Mouse (Mus musculus): Measurements from ENCODE around the gene Smo. TPM values are rescaled to one million over a fixed set of nuclear protein-coding genes. Genes with fewer than 3 reads are reported as not detected.

Smo gene
- polyA plus RNA-seq (2014; fragmentation: Illumina TruSeq; extraction: RNeasy Lipid Tissue Mini Kit (QIAGEN cat#74804); ENCODE audit: low read depth, low replicate concordance) = 12.8 TPM

DNA sequence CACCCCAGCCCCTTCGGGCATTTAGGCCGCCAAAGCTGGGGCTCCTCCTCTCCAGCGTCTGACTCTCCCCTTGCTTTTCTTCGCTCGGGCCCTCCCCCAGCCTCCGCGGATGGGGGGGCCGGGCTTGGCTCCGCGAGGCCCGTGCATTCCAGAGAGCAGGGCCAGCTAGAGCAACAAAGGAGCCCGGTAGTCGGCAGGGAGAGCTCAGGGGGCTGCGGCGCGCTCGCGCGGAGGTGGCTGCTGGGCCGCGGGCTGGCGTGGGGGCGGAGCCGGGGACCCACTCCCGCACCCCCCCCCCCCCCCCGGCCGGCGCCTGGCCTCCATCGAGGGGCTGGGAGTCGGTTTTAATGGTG, at the start of gene Smo:
TSS of gene Smo (plus strand) at position 168 of the 353 bp plus-strand sequence.

DNA sequence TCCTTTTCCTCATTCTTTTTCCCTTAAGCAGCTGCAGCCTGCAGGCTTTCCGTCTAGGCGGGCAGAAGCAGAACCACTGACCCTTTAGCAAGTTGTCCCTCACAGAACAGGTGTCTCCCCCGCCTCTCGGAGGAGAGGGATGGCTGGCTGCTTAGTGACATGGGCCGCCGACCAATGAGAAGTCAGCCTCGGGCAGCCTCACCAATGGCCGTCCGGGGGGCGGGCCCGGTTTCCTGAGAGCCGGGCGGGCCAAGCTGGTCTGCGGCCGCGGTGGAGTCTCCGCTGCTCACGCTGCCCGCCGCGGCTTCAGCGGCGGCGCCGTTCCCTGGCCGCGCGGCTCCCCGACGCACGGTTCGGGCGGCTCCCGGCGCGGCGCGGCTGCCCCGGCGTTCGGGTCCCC, 41.4 kb upstream of the Smo start, which contains the start of gene Tspan33:
TSS of gene Tspan33 (plus strand) at position 270 of the 400 bp plus-strand sequence.

DNA sequence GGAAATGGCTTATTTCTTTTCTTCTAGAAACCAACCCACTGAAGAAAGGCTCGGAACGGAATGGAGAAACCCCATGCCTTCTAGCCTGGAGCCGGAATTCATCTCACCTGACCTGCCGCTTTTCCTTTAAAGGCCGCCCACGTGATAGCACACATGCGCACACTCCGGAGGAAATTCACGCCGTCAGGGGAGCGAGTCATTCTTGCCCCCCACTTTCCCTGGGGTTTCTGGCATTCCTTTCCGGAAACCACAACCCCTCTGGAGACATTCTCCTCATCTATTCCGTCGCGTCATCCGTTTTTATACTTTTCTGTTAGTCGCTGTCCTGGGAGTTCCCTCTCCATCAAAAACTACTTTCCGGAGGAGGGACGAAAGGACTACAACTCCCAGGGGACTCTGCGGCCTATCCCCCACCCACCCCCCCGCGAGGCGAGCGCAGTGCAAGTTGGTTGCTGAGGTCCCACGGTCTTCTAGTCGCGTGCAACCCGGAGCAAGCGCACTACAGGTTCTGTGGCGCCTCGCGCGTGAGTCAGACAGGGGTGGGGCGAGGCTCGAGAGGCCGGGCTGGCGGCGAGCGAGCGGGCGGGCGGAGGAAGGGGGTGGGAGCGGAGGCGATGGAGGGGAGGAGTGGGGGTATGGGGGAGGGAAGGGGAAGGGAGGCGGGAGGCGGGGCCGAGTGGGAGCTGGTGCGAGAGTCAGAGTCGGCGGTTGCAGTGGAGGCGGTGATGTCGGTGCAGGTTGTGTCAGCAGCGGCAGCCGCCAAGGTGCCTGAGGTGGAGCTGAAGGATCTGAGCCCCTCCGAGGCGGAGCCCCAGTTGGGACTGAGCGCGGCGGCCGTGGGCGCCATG, 32.7 kb downstream of the Smo start, which contains the start of gene Ahcyl2:
TSS of gene Ahcyl2 (plus strand) at position 199 of the 848 bp plus-strand sequence.

Other genes with a start within 250 kb of the Smo start
- gene Kcp, start 227.6 kb upstream of the Smo start, polyA plus RNA-seq (2014; fragmentation: Illumina TruSeq; extraction: RNeasy Lipid Tissue Mini Kit (QIAGEN cat#74804); ENCODE audit: low read depth, low replicate concordance) = 0.44 TPM
- 2.2 TPM for gene Irf5, start 208.9 kb upstream of the Smo start, polyA plus RNA-seq (2014; fragmentation: Illumina TruSeq; extraction: RNeasy Lipid Tissue Mini Kit (QIAGEN cat#74804); ENCODE audit: low read depth, low replicate concordance)
- gene Tnpo3, start 125.6 kb upstream of the Smo start, polyA plus RNA-seq (2014; fragmentation: Illumina TruSeq; extraction: RNeasy Lipid Tissue Mini Kit (QIAGEN cat#74804); ENCODE audit: low read depth, low replicate concordance) = 75.2 TPM
- 4.2 TPM for gene Tspan33, start 41.3 kb upstream of the Smo start, polyA plus RNA-seq (2014; fragmentation: Illumina TruSeq; extraction: RNeasy Lipid Tissue Mini Kit (QIAGEN cat#74804); ENCODE audit: low read depth, low replicate concordance)
- gene Ahcyl2, start 32.5 kb downstream of the Smo start, polyA plus RNA-seq (2014; fragmentation: Illumina TruSeq; extraction: RNeasy Lipid Tissue Mini Kit (QIAGEN cat#74804); ENCODE audit: low read depth, low replicate concordance) = 264 TPM
- 6.3 TPM for gene Strip2, start 181.5 kb downstream of the Smo start, polyA plus RNA-seq (2014; fragmentation: Illumina TruSeq; extraction: RNeasy Lipid Tissue Mini Kit (QIAGEN cat#74804); ENCODE audit: low read depth, low replicate concordance)